Mouse (Mus musculus) cerebellum, adult (tissue): Measurements from ENCODE around the gene Wdfy1.

Source experiments
- ATAC-seq: cut with Nextera tagmentation; 2 replicates; pipeline ENCODE4 v1.9.2; 2017; ENCODE audit warnings: mild to moderate bottlenecking, moderate library complexity, mixed read lengths; ENCODE audit not compliant: insufficient number of reproducible peaks, low FRiP score, low TSS enrichment

The Wdfy1 gene

DNA sequence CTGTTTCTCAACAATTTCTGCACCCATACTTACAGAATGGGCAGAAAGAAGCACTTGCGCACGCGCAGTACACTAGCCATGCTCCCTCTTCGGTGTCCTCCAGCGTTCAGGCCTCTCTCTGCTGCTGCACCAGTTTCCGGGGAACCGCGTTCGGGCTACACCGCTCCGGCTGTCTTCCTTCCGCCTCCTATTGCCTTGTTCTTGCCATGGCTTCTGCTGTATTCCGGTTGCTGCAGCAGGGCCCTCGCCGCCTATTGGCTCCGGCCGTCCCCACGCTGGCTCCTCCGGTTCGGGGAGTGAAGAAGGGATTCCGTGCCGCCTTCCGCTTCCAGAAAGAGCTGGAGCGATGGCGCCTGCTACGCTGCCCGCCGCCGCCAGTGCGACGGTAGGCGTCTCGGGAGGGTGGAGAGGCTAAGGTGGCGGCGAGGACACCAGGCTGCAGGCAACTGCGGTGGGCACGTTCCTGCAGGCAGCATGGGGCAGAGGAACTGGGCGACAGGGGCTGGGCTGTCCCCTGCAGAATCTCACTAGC lies at the start of gene Wdfy1, which contains the start of gene Mrpl44:
Wdfy1 (minus strand) TSS at position 217 of the 532 bp plus-strand sequence.
Mrpl44 (plus strand) TSS at position 92 of the 532 bp plus-strand sequence.
- ATAC-seq = peak; percentile 97

DNA sequence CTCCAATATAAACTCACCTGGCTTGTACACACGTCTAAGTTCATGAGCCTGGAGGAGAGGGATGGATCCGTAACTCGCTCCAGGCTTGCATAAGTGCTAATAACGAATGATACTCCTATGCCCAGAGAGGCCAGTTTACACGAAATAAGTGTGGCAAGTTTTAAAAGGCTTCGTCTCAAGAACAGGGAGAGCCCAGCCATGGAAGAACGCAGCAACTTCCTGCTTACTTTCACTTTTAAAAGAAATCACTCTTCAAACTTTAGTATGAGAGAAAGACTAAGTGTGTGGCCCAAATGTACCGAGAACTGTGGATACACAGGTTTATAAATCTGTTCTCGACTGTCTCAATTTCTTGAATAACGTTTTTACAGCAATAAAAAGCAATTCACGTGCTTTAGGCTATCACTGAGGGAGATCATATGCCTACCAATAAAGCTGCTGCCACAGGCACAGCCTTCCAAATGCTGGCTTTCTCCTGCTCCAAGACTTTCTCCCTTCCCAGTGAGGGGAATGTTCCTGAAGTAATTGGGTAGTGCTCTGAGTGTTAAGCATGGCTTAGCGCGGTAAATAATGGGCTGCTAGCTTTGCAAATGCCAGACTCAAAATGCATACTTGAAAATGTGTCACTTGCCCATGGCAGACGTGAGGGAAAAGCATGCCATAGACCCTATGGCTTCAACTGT lies 48.1 kb upstream of the Wdfy1 start:
- ATAC-seq = no peak

DNA sequence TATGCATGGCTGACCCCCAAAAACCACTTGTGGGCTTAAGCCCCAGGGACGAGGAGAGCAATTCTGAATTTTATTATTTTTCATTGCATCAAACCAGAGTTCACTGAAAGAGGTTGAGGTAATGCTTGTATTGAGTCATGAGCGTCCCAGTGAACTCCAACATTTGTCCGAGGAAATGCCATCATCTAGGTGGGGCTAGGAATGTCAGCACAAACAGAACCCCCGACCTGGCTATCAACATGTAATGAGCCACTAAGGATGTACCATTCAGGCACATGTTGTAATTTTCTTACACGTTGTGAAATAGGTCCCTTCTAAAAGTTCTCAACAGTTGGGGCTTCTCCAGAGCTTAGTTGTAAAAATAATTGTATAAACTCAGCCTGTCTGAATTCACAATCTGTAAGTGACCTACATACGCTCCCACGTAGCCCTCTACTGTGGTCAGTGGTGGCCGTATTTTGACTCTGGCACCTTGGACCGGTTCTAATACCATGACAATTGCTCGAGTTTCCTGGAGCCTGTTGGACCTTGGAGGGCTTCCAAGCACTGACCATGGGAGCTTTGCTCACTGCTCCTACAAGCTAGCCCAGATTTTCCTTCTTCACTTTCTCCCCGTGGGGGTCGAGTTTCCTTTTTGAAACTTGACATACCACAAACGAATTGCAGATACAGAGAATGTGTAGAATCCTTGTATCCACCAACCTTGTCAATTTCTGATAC lies 47.0 kb upstream of the Wdfy1 start:
- ATAC-seq = 0 out of 2 replicates have a peak, but pooled peaks have one; percentile 49

DNA sequence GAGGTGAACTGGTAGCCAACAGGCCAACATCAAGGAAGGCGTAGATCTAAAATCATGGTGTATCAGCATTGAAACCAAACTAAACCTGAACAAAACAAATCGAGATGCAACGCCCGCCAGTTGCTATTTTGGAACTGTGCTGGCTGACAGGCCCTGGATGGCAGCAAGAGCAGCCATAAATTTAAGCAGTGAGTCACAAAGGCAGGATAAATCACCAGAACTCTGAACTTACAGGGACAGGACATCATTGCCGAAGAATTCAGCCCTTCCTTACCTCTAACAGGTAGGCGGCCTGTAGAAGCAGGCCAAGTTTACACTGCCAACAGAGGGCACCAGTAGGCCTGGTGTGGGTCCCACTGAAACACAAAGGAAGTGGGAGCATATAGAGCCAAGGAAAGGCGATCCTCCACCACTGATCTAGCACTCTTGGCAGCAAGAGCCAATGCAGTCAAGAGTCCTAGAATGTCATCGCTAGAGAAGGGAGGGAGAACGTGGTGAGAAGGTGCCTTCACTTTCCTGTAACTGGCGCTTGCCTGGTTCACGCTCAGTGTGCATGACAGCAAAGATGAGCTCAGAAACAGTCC lies 43.4 kb upstream of the Wdfy1 start:
- ATAC-seq = no peak

DNA sequence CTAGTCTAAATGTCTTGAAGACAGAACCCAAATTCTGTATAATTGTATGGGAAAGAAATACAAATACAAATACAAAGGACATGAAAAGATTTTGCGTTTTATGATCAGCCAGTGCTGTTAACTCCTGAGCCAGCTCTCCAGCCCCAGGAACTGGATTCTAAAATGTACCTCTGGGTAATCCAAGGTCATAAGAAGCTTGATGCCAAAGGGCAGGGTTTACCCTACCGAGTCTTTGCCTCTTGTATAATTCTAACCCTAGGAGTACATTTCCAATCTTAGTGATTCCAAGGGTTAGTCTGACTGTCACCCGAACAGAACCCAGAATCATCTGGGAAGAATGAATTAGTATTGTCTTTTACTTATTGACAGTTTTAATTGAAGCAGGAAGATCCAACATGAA lies 39.5 kb upstream of the Wdfy1 start:
- no peak for ATAC-seq

DNA sequence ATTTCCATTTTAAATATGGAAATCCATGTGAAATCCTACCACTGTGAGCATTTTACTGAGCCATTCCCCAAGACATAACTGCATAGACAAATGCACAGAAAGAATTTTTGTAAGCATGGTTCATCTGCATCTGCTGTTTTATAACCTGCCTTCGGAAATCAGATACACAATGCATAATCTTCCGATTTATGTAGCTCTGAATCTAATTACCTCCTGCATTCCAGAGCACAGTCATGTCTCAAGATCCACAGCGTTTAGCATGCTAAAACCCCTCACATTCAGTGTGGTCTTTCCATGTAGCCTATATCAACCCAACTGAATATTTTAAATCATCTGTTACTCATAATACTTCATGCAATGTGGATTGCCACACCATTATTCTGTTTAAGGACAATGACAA lies 33.5 kb upstream of the Wdfy1 start:
- ATAC-seq = no peak

DNA sequence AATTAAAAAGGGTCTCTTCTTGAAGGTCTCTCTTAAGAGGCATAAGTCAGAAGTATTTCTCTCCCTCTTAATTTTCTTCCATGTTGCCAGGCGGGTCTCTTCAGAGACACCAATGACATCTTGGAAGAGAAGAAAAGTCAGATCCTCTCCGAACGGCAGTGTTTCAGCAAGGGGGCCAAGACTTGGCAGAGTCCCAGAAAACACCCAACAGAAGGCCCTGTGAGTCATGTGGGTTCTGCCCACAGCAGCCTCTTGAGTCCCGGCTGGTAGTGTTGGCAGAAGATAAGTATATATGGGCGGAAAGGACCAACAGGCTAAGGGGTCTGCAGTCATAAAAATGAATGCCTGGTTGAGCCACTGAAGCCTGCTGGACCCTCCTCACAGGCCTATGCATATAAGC lies 30.9 kb upstream of the Wdfy1 start:
- ATAC-seq = no peak

DNA sequence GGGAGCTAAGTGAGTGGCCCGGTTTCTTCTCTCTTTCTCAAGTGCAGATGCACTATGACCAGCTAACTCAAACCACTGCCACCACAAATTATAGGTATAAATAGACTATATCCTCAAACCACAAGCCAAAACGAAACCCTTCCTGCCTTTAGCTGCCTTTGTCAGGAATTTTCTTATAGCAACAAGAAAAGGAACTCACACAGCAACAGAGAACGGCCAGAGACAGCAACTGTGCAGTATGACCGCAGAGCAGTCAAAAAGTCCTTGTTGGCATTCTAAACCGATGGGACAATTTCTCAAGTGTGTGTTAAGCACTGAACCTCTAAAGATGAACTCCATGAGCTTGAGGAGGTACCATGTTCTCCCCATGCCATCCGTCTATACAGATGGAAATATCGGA lies 27.7 kb upstream of the Wdfy1 start:
- no peak for ATAC-seq

DNA sequence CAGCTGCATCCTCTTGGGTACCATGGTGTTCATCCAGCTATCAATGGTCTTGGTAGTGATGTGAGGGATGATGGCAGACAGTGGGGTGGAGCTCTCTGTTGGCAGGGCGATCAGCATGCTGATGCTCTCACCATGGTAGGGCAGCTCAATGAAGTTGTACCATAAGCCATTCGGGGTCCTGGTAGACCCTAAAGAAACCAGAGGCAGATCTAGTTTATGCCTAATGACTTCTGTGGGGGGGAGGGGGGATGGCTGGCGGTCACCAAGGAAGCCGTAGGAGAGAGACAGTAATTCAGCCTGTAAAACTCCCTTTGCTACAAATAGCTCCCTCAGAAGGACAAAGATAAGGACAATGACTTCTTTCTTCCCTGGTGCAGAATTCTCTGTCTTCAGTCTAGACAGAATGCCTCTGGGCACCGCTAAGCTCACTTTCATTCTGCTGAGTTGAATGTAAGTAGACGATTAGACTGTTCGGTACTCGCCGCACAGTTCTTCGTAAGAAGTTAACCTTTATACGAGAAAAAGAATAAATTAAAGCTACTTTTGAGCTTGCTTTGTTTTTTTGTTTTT lies 27.0 kb upstream of the Wdfy1 start:
- no peak for ATAC-seq

DNA sequence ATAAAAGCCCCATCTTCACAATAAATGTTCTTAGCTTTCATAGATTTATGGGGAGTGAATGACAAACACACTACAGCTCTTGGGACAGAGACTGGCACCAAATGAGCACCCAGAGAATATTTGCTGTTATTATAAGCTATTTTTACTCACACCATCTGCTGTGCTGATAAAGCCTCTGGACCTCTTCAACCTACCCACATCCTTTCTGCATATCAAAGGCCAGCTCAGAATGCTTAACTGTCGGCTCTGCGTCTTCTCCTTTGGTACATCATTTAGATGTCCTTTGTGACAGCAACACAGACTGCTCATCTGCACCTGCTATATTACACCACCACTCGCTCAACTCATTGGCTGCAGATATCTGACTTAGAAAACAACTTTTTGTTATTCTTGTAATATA lies 21.1 kb upstream of the Wdfy1 start:
- no peak for ATAC-seq

DNA sequence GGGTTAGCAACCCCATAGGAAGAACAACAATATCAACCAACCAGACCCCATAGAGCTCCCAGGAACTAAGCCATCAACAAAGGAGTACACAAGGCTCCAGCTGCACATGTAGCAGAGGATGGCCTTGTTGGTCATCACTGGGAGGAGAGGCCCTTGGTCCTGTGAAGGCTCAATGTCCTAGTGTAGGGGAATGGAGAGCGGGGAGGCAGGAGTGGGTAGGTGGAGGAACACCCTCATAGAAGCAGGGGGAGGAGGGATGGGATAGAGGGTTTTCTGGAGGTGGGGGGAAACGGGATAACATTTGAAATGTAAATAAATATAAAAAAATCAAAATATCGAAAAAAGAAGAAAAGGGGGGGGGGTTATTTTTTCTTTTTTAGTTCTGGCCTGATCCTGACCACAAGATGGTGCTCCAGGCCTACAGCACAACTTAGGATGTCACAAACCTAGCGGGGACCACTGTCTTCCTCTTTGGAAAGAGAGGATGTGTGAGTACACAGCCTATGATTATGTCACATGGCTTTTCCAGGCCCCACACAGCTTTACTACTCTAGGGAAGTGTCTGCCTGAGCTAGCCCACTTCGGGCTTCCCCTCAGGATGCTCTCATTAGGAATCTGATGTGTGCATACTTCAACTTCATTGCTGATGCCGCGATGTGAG lies 10.5 kb upstream of the Wdfy1 start:
- no peak for ATAC-seq

DNA sequence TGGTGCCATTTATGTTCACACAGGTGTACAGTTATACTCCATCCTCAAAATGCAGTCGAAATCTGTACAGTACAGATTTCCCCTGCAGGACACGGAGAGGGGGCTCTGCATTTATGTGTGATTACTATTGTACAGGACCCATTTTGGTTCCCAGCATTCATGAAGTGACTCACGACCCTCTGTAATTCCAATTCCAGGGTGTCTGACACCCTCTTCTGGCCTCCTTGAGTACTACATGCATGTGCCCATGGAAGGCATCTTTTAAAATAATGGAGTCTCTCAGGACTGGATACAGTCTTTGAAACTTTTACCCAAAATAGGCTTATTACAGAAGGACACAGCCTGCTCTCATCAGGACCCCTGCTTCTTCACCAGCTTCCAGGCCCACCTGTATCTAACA lies 6.5 kb upstream of the Wdfy1 start:
- no peak for ATAC-seq

DNA sequence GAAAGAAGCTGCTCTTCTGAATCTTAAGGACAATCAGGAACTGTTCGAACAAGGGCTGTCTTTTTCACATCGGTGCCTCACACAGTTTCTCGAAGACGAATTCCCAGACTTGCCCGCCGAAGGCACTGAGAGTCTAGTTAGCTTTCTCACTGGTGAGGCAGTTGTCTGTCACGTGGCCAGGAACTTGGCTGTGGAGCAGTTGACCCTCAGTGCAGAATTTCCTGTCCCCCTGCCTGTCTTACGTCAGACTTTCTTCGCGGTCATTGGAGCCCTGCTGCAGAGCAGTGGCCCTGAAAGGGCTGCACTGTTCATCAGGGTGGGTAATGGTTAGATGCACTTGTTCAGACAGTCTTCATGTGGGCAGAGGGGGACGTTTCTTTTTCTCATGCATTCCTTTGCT lies 2.1 kb upstream of the Wdfy1 start:
- ATAC-seq = no peak

DNA sequence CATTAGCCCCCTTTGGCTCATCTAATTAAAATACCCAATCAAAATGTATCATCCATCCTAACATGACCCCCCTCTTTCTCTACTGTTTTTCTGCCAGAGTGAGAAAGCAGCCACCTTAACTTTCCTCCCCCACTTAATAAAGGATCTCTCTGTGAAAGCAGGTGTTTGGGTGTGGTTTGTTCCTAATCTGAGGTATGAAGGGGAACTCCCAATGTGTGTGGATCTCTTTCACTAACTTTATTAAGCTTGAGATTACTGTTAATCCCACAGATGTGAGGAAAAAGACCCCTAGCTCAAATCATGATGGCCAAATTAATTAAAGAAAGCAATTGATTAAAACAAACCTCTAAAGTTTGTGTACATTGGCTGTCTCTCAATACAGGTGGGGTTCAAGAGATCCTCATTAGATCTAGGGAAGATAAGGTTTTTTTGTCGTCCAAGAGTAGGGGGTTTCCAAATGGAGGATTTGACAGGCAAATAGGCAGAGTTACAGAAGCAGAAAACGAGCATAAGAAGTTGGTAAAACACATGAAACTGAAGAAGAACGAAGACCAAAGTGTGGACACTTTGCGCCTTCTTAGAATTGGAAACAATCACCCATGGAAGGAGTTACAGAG lies 1.7 kb downstream of the Wdfy1 start:
- ATAC-seq = no peak

DNA sequence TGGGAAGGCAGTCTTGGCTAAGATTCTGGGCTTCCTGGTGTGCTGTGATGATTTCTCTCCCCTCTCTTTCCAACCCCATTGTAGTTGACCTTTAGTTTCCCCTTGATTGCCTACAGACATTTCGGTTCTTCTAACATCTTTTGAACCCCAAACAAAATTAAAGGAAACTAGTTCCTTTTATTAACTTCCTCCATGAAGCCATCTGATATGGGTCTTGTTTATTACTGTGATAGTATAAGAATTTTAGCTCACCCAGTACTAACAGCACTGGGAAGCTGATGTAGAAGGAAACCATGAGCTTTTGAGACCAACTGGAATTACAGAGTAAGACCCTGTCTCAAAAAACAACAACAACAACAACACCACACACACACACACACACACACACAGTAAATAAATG lies 7.7 kb downstream of the Wdfy1 start:
- ATAC-seq = no peak

DNA sequence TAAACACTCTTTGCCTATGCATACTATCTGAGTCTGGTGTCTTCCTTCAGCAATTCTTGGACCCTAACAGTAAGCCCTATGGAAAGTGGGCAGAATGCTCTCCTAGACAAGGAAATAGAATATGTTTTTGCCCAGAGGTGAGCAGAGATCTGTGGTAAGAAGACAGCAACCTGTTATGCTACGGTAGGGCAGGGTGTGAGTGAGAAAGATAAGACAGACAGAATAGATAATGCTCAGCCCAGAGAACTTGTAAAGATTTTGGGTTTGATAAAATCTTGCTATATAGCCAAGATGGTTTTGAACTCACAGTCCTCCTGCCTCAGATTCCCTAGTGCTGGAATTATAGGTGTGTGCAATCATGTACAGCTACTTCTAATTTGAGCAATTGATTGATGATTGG lies 11.5 kb downstream of the Wdfy1 start:
- no peak for ATAC-seq

DNA sequence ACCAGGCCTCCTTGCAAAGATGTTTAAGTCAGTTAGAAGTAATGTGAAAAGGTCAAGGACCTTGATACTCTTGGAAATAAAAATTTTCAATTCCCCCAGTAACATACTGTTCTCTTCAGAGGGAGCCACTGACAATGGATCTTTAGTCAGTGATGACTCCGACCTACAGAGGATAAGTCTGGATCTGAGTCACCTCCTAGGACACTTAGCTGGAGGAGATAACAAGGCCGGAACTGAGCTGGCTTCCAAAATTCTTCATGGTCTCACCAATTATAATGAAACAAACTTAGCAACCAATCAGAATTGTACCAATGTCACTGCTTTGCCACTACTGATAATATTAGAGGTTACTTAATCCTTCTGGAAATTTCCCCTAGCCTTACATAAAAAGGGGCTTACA lies 11.9 kb downstream of the Wdfy1 start:
- no peak for ATAC-seq

DNA sequence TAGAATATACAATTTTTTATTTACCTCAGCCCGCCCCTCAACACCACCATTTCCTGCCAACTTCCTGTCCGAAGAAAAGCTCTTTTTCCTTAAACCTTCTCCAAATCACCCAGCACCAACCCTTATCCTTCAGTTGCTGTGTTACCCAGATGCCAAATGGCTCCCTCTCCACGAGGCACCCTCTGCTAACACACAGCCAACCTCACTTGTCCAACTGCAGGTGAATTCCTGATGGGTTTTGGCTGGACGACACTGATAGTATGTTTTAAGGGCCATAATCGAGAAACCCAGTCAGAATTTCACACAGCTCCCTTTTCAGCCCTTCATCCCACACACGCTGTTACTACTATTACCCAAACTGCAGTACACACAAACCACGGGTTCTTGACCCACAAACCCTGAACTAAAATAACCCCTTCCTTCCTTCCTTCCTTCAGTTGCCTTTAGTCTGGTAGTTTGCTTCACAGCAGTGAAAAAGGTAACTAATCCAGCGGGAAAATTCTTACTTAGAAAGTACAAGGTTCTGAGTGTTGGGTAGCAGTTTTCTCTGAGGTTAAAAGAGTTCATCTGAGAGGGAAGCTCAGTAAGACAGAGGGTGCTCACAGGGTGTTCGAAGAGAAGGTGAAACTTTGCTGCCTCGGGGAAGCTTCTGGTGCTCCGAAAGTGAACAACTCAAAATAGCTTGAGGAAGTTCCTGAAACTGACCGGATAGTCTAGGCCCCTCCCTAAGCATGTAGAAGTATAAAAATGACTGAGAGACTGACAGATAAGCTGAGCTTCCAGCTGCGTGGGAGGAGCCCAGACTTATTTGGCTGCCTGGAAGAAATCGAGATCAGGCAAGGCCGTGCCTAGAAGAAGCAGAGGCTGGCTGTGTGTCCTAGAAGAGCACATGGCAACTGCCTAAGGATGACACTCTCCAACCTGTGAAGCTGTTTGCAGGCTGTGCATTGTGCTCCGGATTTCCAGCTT lies 13.4 kb downstream of the Wdfy1 start:
- no peak for ATAC-seq

DNA sequence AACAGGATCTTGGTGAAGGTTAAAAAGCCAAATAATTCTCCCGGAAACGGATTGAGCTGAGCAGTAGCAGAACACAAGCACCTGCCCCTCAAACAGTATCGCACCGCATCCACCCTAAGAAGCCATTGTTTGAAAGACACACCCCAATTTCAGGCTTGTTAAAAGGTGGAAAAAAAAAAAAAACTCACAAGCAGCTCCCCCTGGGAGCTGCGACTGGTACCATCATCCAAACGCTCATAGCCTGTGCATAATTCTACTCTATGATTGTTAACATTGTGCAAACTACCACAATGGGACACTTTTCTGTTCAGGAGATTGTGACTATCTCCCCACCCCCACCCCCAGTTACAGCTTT lies 14.0 kb downstream of the Wdfy1 start:
- peak; percentile 49 for ATAC-seq
